Mouse (Mus musculus): ENCODE results near the gene Samt1.
"Not testable (repeated sequence)": the region's sequence is repeated elsewhere in the genome, so short reads cannot be mapped to it uniquely, and the experiment has no call there.

Gene Samt1

DNA sequence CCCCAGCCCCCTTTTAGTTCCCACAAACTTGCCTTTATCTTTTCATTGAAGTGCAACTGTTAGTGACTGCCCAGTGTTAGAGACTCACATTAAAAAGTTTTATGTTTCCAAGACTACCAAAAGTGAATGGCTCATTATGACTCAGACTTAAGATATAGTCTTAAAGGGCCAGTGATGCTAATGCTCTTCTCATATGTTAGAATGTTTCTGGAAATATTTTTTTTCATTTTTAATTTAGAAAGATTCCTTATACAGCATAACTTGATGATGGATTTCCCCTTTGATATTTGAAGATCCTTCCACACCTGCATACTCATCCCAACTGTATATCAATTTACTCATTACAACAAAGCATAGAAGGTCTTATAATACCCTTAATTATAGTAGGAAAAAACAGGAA is at the start of gene Samt1:
Gene Samt1, minus strand, starts transcription at position 101 of the 400 bp plus-strand sequence.
- DNase-seq: not testable (repeated sequence)

DNA sequence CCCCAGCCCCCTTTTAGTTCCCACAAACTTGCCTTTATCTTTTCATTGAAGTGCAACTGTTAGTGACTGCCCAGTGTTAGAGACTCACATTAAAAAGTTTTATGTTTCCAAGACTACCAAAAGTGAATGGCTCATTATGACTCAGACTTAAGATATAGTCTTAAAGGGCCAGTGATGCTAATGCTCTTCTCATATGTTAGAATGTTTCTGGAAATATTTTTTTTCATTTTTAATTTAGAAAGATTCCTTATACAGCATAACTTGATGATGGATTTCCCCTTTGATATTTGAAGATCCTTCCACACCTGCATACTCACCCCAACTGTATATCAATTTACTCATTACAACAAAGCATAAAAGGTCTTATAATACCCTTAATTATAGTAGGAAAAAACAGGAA is 42.5 kb upstream of the Samt1 start, which contains the start of gene Gm10057:
Gene Gm10057, minus strand, starts transcription at position 101 of the 400 bp plus-strand sequence.
- DNase-seq: not testable (repeated sequence)

DNA sequence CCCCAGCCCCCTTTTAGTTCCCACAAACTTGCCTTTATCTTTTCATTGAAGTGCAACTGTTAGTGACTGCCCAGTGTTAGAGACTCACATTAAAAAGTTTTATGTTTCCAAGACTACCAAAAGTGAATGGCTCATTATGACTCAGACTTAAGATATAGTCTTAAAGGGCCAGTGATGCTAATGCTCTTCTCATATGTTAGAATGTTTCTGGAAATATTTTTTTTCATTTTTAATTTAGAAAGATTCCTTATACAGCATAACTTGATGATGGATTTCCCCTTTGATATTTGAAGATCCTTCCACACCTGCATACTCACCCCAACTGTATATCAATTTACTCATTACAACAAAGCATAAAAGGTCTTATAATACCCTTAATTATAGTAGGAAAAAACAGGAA is 21.3 kb upstream of the Samt1 start, which contains the start of gene 4921511M17Rik:
Gene 4921511M17Rik, minus strand, starts transcription at position 101 of the 400 bp plus-strand sequence.
- DNase-seq: not testable (repeated sequence)

DNA sequence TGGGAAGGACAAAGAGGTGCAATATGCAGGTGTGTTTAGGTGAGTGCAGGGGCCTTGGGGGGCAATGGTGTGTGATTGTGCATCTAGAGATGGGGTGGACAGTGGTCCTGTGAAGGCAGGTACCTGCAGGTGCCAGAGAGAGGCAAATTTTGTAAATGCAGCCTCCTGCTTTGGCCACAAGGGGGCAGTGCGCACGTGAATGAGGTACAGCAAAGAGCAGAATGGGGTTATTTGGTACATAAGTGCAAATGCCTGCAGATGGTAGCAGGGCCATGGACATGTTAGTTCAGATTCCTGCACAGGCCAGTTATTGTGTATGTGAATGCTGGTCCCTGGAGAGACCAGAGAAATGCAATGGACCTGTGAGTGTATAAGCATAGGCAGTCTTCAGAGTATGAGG is 35.5 kb downstream of the Samt1 start:
- DNase-seq: not testable (repeated sequence)

DNA sequence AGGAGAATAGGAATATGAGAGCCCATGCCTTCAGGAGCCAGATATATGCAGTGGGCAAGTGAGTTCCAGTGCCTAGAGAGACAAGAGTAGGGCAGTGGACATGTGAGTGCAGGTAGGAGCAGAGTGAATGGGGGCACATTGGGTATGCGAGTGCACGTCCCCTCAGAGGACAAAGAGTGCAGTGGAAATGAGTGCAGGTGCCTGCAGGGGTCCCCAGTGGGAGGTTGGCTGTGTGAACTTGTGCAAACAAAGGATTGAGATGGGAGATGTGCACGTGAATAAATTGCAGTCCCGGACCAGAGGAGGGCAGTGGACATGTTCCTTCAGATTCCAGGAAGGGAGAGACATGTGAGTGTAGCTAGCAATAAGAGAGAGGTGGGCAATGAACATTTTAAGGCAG is 36.0 kb downstream of the Samt1 start:
- DNase-seq: peak; percentile 34

DNA sequence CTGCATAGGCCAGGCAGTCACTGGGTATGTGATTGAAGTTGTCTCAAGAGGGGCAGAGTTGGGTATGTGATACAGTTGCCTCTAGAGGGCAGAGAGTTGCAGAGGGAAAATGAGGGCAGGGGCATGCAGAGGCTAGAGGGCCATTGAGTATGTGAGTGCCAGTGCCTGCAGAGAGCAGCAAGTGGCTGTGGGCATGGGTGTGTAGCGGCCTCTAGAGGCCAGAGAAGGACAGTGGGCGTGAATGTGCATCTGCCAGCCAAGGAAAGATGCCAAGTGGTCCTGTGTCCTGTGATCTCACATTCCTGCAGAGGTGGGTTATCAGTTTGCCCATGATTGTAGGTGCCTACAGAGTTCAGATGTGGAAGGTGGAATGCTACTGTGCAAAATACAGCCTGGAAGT is 38.0 kb downstream of the Samt1 start:
- peak; percentile 31 for DNase-seq

DNA sequence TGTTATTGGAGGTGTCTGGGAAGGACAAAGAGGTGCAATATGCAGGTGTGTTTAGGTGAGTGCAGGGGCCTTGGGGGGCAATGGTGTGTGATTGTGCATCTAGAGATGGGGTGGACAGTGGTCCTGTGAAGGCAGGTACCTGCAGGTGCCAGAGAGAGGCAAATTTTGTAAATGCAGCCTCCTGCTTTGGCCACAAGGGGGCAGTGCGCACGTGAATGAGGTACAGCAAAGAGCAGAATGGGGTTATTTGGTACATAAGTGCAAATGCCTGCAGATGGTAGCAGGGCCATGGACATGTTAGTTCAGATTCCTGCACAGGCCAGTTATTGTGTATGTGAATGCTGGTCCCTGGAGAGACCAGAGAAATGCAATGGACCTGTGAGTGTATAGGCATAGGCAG is 59.6 kb downstream of the Samt1 start:
- DNase-seq: not testable (repeated sequence)

Measured in heart, adult 11 months (tissue).